Mouse (Mus musculus) hindbrain, embryonic 10.5 days (tissue): ENCODE results near the gene Tom1. TPM values are rescaled to one million over a fixed set of nuclear protein-coding genes. Genes with fewer than 3 reads are reported as not detected.

Experiments
- DNase-seq: peaks from one replicate; pipeline ENCODE4 v3.0.0-alpha.2; 2017; ENCODE audit warnings: low spot score
- H3K27ac ChIP-seq: fragments of 300-500 bp; sonication (generic); 2 replicates; pipeline ENCODE4 v1.5.1; 2016; ENCODE audit warnings: mild to moderate bottlenecking, moderate library complexity
- H3K27me3 ChIP-seq: fragments of 300-500 bp; sonication (generic); 2 replicates; pipeline ENCODE4 v1.6.1; 2016; ENCODE audit warnings: mild to moderate bottlenecking; ENCODE audit not compliant: poor library complexity, insufficient read depth, severe bottlenecking
- H3K36me3 ChIP-seq: fragments of 300-500 bp; sonication (generic); 2 replicates; pipeline ENCODE4 v1.6.1; 2016; ENCODE audit warnings: mild to moderate bottlenecking, moderate library complexity
- H3K4me1 ChIP-seq: fragments of 300-500 bp; sonication (generic); replicated peaks from 2 replicates; pipeline ENCODE4 v1.6.1; 2016; ENCODE audit warnings: mild to moderate bottlenecking
- H3K4me3 ChIP-seq: fragments of 300-500 bp; sonication (generic); 2 replicates; pipeline ENCODE4 v1.5.1; 2016; ENCODE audit warnings: mild to moderate bottlenecking, moderate library complexity
- H3K9me3 ChIP-seq: fragments of 300-500 bp; sonication (generic); 2 replicates; pipeline ENCODE4 v1.6.1; 2016; ENCODE audit warnings: mild to moderate bottlenecking, moderate library complexity
- WGBS: fragments of 180-500 bp; shearing (Covaris S2); methylation state at CpG from one replicate; pipeline ENCODE4 v1.1.7; 2016; 5-methylcytosine and 5-hydroxymethylcytosine counted together
- polyA plus RNA-seq: library from polyadenylated mRNA; unstranded; fragments of >200 nt; fragmentation: Nextera tagmentation; extraction: Ambion mirVana; gene quantifications from 2 replicates; pipeline ENCODE4 v1.2.1, GENCODE M21; 2016

The Tom1 gene
- polyA plus RNA-seq: 32.5 and 36.5 TPM in 2 replicates

- peaks cover 29% of the 10 kb centered on the region for H3K36me3 ChIP-seq
- H3K4me1 ChIP-seq: peaks cover 14% of the 10 kb centered on the region
- DNase-seq: peak; percentile 97
- H3K4me3 ChIP-seq: peak within 1 kb of the TSS; percentile 70
- no peaks in the 10 kb centered on the region for H3K27me3 ChIP-seq
- no peaks in the 10 kb centered on the region for H3K9me3 ChIP-seq
- peak within 1 kb of the TSS; percentile 88 for H3K27ac ChIP-seq
- under 1% methylated on average over 62 of the region's 62 CpGs for WGBS
Observed at GRCm38 (mm10) chr8:75033511-75034243, at the start of gene Tom1. Gene Tom1 (plus strand): TSS chr8:75033705.

GRCm38 (mm10) chr8:74987436-74987835 lies 46.1 kb upstream of the Tom1 start:
- whole genome bisulfite sequencing: 82% methylated on average over 5 of the region's 5 CpGs
- H3K4me3 ChIP-seq: no peak overlapping the region
- H3K4me1 ChIP-seq: peaks cover 6% of the 10 kb centered on the region
- H3K9me3 ChIP-seq: no peaks in the 10 kb centered on the region
- peaks cover 6% of the 10 kb centered on the region; the same call in 1 of the 2 replicates for H3K27me3 ChIP-seq
- H3K27ac ChIP-seq: no peak overlapping the region
- DNase-seq: no peak
- H3K36me3 ChIP-seq: no peaks in the 10 kb centered on the region

GRCm38 (mm10) chr8:74990021-74990420 lies 43.5 kb upstream of the Tom1 start:
- H3K4me3 ChIP-seq: no peak overlapping the region
- DNase-seq: no peak
- H3K27ac ChIP-seq: no peak overlapping the region
- H3K27me3 ChIP-seq: peaks cover 6% of the 10 kb centered on the region; the same call in 1 of the 2 replicates
- no peaks in the 10 kb centered on the region for H3K9me3 ChIP-seq
- 23% methylated on average over 15 of the region's 15 CpGs for WGBS
- no peaks in the 10 kb centered on the region for H3K36me3 ChIP-seq
- peaks cover 13% of the 10 kb centered on the region for H3K4me1 ChIP-seq

- Histone ChIP-seq H3K27ac (peak within 1 kb of the TSS; percentile 99), H3K9me3 (no peaks in the 10 kb centered on the region), H3K4me3 (peak within 1 kb of the TSS; percentile 92), H3K27me3 (peaks cover 6% of the 10 kb centered on the region; the same call in 1 of the 2 replicates), H3K36me3 (0 out of 2 replicates have a peak, but pooled peaks cover 2% of the 10 kb centered on the region), H3K4me1 (peaks cover 16% of the 10 kb centered on the region)
- 15% methylated on average over 8 of the region's 8 CpGs for WGBS
- DNase-seq: no peak
Observed at GRCm38 (mm10) chr8:74993081-74993474, 40.4 kb upstream of the Tom1 start, which contains the start of gene Hmgxb4. Gene Hmgxb4 (plus strand): TSS chr8:74993356.

GRCm38 (mm10) chr8:74993475-74994451 lies 39.7 kb upstream of the Tom1 start:
- peak; percentile 87 for DNase-seq
- peaks cover 16% of the 10 kb centered on the region for H3K4me1 ChIP-seq
- peaks cover 8% of the 10 kb centered on the region for H3K36me3 ChIP-seq
- peak overlapping the region; percentile 99 for H3K27ac ChIP-seq
- peak overlapping the region; percentile 92 for H3K4me3 ChIP-seq
- under 1% methylated on average over 109 of the region's 111 CpGs for WGBS
- H3K27me3 ChIP-seq: peaks cover 6% of the 10 kb centered on the region; the same call in 1 of the 2 replicates
- H3K9me3 ChIP-seq: no peaks in the 10 kb centered on the region

GRCm38 (mm10) chr8:74994540-74994939 lies 39.0 kb upstream of the Tom1 start:
- 12% methylated on average over 7 of the region's 7 CpGs for WGBS
- DNase-seq: peak; percentile 24
- peaks cover 16% of the 10 kb centered on the region for H3K36me3 ChIP-seq
- no peaks in the 10 kb centered on the region for H3K9me3 ChIP-seq
- H3K27ac ChIP-seq: peak overlapping the region; percentile 99
- H3K27me3 ChIP-seq: peaks cover 6% of the 10 kb centered on the region; the same call in 1 of the 2 replicates
- peak overlapping the region; percentile 92 for H3K4me3 ChIP-seq
- H3K4me1 ChIP-seq: peaks cover 16% of the 10 kb centered on the region

- H3K4me3 ChIP-seq: no peak overlapping the region
- H3K27me3 ChIP-seq: no peaks in the 10 kb centered on the region
- DNase-seq: no peak
- no peak overlapping the region for H3K27ac ChIP-seq
- WGBS: 89% methylated on average over 3 of the region's 3 CpGs
- no peaks in the 10 kb centered on the region for H3K9me3 ChIP-seq
- no peaks in the 10 kb centered on the region for H3K4me1 ChIP-seq
- H3K36me3 ChIP-seq: peaks cover 75% of the 10 kb centered on the region
Observed at GRCm38 (mm10) chr8:75000431-75000830, 33.1 kb upstream of the Tom1 start.

- Histone ChIP-seq H3K9me3 (no peaks in the 10 kb centered on the region), H3K27me3 (no peaks in the 10 kb centered on the region), H3K4me3 (no peak overlapping the region), H3K36me3 (peaks cover 81% of the 10 kb centered on the region), H3K27ac (no peak overlapping the region), H3K4me1 (no peaks in the 10 kb centered on the region)
- 93% methylated on average over 2 of the region's 2 CpGs for WGBS
- DNase-seq: no peak
Observed at GRCm38 (mm10) chr8:75008826-75009225, 24.7 kb upstream of the Tom1 start.

- WGBS: 41% methylated on average over 2 of the region's 2 CpGs
- H3K9me3 ChIP-seq: no peaks in the 10 kb centered on the region
- H3K4me1 ChIP-seq: peaks cover 6% of the 10 kb centered on the region
- DNase-seq: no peak
- H3K36me3 ChIP-seq: peaks cover 60% of the 10 kb centered on the region
- H3K4me3 ChIP-seq: no peak overlapping the region
- no peaks in the 10 kb centered on the region for H3K27me3 ChIP-seq
- H3K27ac ChIP-seq: no peak overlapping the region
Observed at GRCm38 (mm10) chr8:75013557-75013956, 19.9 kb upstream of the Tom1 start.

- Histone ChIP-seq H3K4me1 (peaks cover 6% of the 10 kb centered on the region), H3K27me3 (no peaks in the 10 kb centered on the region), H3K9me3 (no peaks in the 10 kb centered on the region), H3K4me3 (no peak overlapping the region), H3K27ac (no peak overlapping the region), H3K36me3 (peaks cover 60% of the 10 kb centered on the region)
- 86% methylated on average over 3 of the region's 3 CpGs for WGBS
- DNase-seq: no peak
Observed at GRCm38 (mm10) chr8:75013964-75014363, 19.5 kb upstream of the Tom1 start.

- no peak for DNase-seq
- no peak overlapping the region for H3K27ac ChIP-seq
- H3K4me1 ChIP-seq: peaks cover 6% of the 10 kb centered on the region
- H3K4me3 ChIP-seq: no peak overlapping the region
- H3K9me3 ChIP-seq: no peaks in the 10 kb centered on the region
- peaks cover 59% of the 10 kb centered on the region for H3K36me3 ChIP-seq
- 63% methylated on average over 2 of the region's 2 CpGs for WGBS
- no peaks in the 10 kb centered on the region for H3K27me3 ChIP-seq
Observed at GRCm38 (mm10) chr8:75015981-75016380, 17.5 kb upstream of the Tom1 start.

GRCm38 (mm10) chr8:75016422-75016821 lies 17.1 kb upstream of the Tom1 start:
- DNase-seq: no peak
- peaks cover 61% of the 10 kb centered on the region for H3K36me3 ChIP-seq
- H3K27ac ChIP-seq: no peak overlapping the region
- no peaks in the 10 kb centered on the region for H3K9me3 ChIP-seq
- WGBS: 98% methylated on average over 1 of the region's 1 CpGs
- H3K4me3 ChIP-seq: no peak overlapping the region
- H3K27me3 ChIP-seq: no peaks in the 10 kb centered on the region
- H3K4me1 ChIP-seq: peaks cover 6% of the 10 kb centered on the region
